Mouse (Mus musculus): ENCODE measurements around the gene Iqgap2. TPM values are rescaled to one million over a fixed set of nuclear protein-coding genes. Genes with fewer than 3 reads are reported as not detected.

The Iqgap2 gene
- polyA plus RNA-seq, 1 experiment from 2014 or later, result 3.9 TPM

- H3K4me2 ChIP-seq (ENCODE audit: low read length), result no peak overlapping the region
- no peaks in the 10 kb centered on the region for H3K27me3 ChIP-seq (ENCODE audit: control insufficient read depth, insufficient read depth, low read length)
- no peaks in the 10 kb centered on the region for H3K36me3 ChIP-seq (ENCODE audit: control insufficient read depth, insufficient read depth, low read length)
- H3K4me3 ChIP-seq (ENCODE audit: control insufficient read depth in 1 of 2, insufficient read depth in 1 of 2, low read depth in 1 of 2, low read length in 2 of 2), result no peak overlapping the region
- H3K27ac ChIP-seq (replicated peaks in 1 of 2; ENCODE audit: control insufficient read depth in 1 of 2, insufficient read depth in 1 of 2, low read depth in 2 of 2, low read length in 2 of 2), result no peak overlapping the region
- ATAC-seq (ENCODE audit: insufficient number of reproducible peaks, insufficient read depth, low FRiP score, low read depth), result no peak
- H3K9ac ChIP-seq (ENCODE audit: low read length), result no peak overlapping the region
- no peaks in the 10 kb centered on the region; a peak in 1 of 4 replicates for H3K4me1 ChIP-seq (ENCODE audit: control insufficient read depth in 2 of 2, insufficient read depth in 2 of 2, low read length in 2 of 2)
- no peaks in the 10 kb centered on the region for H3K9me3 ChIP-seq (ENCODE audit: control insufficient read depth, low read length)
- WGBS, result 83% methylated on average over 3 of the region's 3 CpGs
These were observed 7.3 kb downstream of the Iqgap2 start for GRCm38 (mm10) chr13:95884455-95884854.

GRCm38 (mm10) chr13:95882001-95882400 is 9.7 kb downstream of the Iqgap2 start:
- no peak overlapping the region for H3K4me2 ChIP-seq (ENCODE audit: low read length)
- H3K4me3 ChIP-seq (ENCODE audit: control insufficient read depth in 1 of 2, insufficient read depth in 1 of 2, low read depth in 1 of 2, low read length in 2 of 2), result no peak overlapping the region
- no peaks in the 10 kb centered on the region for H3K36me3 ChIP-seq (ENCODE audit: control insufficient read depth, insufficient read depth, low read length)
- H3K27me3 ChIP-seq (ENCODE audit: control insufficient read depth, insufficient read depth, low read length), result no peaks in the 10 kb centered on the region
- H3K27ac ChIP-seq (replicated peaks in 1 of 2; ENCODE audit: control insufficient read depth in 1 of 2, insufficient read depth in 1 of 2, low read depth in 2 of 2, low read length in 2 of 2), result no peak overlapping the region
- no peak for ATAC-seq (ENCODE audit: insufficient number of reproducible peaks, insufficient read depth, low FRiP score, low read depth)
- no peaks in the 10 kb centered on the region; a peak in 1 of 4 replicates for H3K4me1 ChIP-seq (ENCODE audit: control insufficient read depth in 2 of 2, insufficient read depth in 2 of 2, low read length in 2 of 2)
- no peaks in the 10 kb centered on the region for H3K9me3 ChIP-seq (ENCODE audit: control insufficient read depth, low read length)
- WGBS, result 83% methylated on average over 6 of the region's 6 CpGs
- no peak overlapping the region for H3K9ac ChIP-seq (ENCODE audit: low read length)

GRCm38 (mm10) chr13:95881427-95881826 is 10.3 kb downstream of the Iqgap2 start:
- no peak for ATAC-seq (ENCODE audit: insufficient number of reproducible peaks, insufficient read depth, low FRiP score, low read depth)
- no peak overlapping the region for H3K27ac ChIP-seq (replicated peaks in 1 of 2; ENCODE audit: control insufficient read depth in 1 of 2, insufficient read depth in 1 of 2, low read depth in 2 of 2, low read length in 2 of 2)
- no peak overlapping the region for H3K4me3 ChIP-seq (ENCODE audit: control insufficient read depth in 1 of 2, insufficient read depth in 1 of 2, low read depth in 1 of 2, low read length in 2 of 2)
- no peak overlapping the region for H3K4me2 ChIP-seq (ENCODE audit: low read length)
- H3K4me1 ChIP-seq (ENCODE audit: control insufficient read depth in 2 of 2, insufficient read depth in 2 of 2, low read length in 2 of 2), result no peaks in the 10 kb centered on the region; a peak in 1 of 4 replicates
- H3K9ac ChIP-seq (ENCODE audit: low read length), result no peak overlapping the region
- no peaks in the 10 kb centered on the region for H3K36me3 ChIP-seq (ENCODE audit: control insufficient read depth, insufficient read depth, low read length)
- WGBS, result 89% methylated on average over 9 of the region's 9 CpGs
- H3K9me3 ChIP-seq (ENCODE audit: control insufficient read depth, low read length), result no peaks in the 10 kb centered on the region
- H3K27me3 ChIP-seq (ENCODE audit: control insufficient read depth, insufficient read depth, low read length), result no peaks in the 10 kb centered on the region

- H3K27ac ChIP-seq (replicated peaks in 1 of 2; ENCODE audit: control insufficient read depth in 1 of 2, insufficient read depth in 1 of 2, low read depth in 2 of 2, low read length in 2 of 2), result no peak overlapping the region
- no peak overlapping the region for H3K4me2 ChIP-seq (ENCODE audit: low read length)
- H3K36me3 ChIP-seq (ENCODE audit: control insufficient read depth, insufficient read depth, low read length), result no peaks in the 10 kb centered on the region
- ATAC-seq (ENCODE audit: insufficient number of reproducible peaks, insufficient read depth, low FRiP score, low read depth), result no peak
- H3K4me3 ChIP-seq (ENCODE audit: control insufficient read depth in 1 of 2, insufficient read depth in 1 of 2, low read depth in 1 of 2, low read length in 2 of 2), result no peak overlapping the region
- H3K27me3 ChIP-seq (ENCODE audit: control insufficient read depth, insufficient read depth, low read length), result no peaks in the 10 kb centered on the region
- no peak overlapping the region for H3K9ac ChIP-seq (ENCODE audit: low read length)
- no peaks in the 10 kb centered on the region; a peak in 1 of 4 replicates for H3K4me1 ChIP-seq (ENCODE audit: control insufficient read depth in 2 of 2, insufficient read depth in 2 of 2, low read length in 2 of 2)
- WGBS, result 70% methylated on average over 6 of the region's 6 CpGs
- no peaks in the 10 kb centered on the region for H3K9me3 ChIP-seq (ENCODE audit: control insufficient read depth, low read length)
These were observed 11.1 kb downstream of the Iqgap2 start for GRCm38 (mm10) chr13:95880633-95881032.

DNA sequence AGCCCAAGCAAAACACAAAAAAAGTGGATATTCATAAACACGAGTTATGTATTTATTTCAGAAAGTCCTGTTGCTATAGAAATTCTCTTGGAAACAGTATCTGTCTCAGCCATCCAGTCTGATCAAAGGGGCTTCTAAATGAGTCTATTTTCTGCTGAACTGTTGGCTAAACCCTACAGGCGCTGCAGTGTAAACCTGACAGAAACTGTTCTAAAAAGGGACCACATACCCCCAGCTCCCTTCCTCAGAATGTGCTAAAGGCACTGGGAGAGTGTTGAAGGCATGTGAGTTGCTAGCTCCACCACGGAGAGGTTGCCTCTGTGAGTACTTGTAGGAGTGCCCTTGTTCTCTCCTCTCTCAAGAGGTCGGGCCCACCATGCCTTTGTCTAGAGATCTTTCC is 19.7 kb downstream of the Iqgap2 start:
- Histone ChIP-seq H3K27ac (replicated peaks in 1 of 2; ENCODE audit: control insufficient read depth in 1 of 2, insufficient read depth in 1 of 2, low read depth in 2 of 2, low read length in 2 of 2) (no peak overlapping the region), H3K9me3 (ENCODE audit: control insufficient read depth, low read length) (no peaks in the 10 kb centered on the region), H3K27me3 (ENCODE audit: control insufficient read depth, insufficient read depth, low read length) (no peaks in the 10 kb centered on the region), H3K4me3 (ENCODE audit: control insufficient read depth in 1 of 2, insufficient read depth in 1 of 2, low read depth in 1 of 2, low read length in 2 of 2) (no peak overlapping the region), H3K4me2 (ENCODE audit: low read length) (no peak overlapping the region), H3K36me3 (ENCODE audit: control insufficient read depth, insufficient read depth, low read length) (no peaks in the 10 kb centered on the region), H3K4me1 (ENCODE audit: control insufficient read depth in 2 of 2, insufficient read depth in 2 of 2, low read length in 2 of 2) (peaks cover 0 to 5% of the 10 kb centered on the region in 2 experiments; a peak in 1 of 4 replicates), H3K9ac (ENCODE audit: low read length) (no peak overlapping the region)
- WGBS, result 33% methylated on average over 4 of the region's 4 CpGs
- ATAC-seq (ENCODE audit: insufficient number of reproducible peaks, insufficient read depth, low FRiP score, low read depth), result no peak

- H3K4me2 ChIP-seq (ENCODE audit: low read length), result no peak overlapping the region
- H3K27ac ChIP-seq (replicated peaks in 1 of 2; ENCODE audit: control insufficient read depth in 1 of 2, insufficient read depth in 1 of 2, low read depth in 2 of 2, low read length in 2 of 2), result no peak overlapping the region
- H3K4me1 ChIP-seq (ENCODE audit: control insufficient read depth in 2 of 2, insufficient read depth in 2 of 2, low read length in 2 of 2), result peaks cover 0 to 5% of the 10 kb centered on the region in 2 experiments; a peak in 1 of 4 replicates
- ATAC-seq (ENCODE audit: insufficient number of reproducible peaks, insufficient read depth, low FRiP score, low read depth), result no peak
- no peak overlapping the region for H3K9ac ChIP-seq (ENCODE audit: low read length)
- no peaks in the 10 kb centered on the region for H3K27me3 ChIP-seq (ENCODE audit: control insufficient read depth, insufficient read depth, low read length)
- 85% methylated on average over 8 of the region's 8 CpGs for WGBS
- no peak overlapping the region for H3K4me3 ChIP-seq (ENCODE audit: control insufficient read depth in 1 of 2, insufficient read depth in 1 of 2, low read depth in 1 of 2, low read length in 2 of 2)
- H3K36me3 ChIP-seq (ENCODE audit: control insufficient read depth, insufficient read depth, low read length), result no peaks in the 10 kb centered on the region
- no peaks in the 10 kb centered on the region for H3K9me3 ChIP-seq (ENCODE audit: control insufficient read depth, low read length)
These were observed 21.1 kb downstream of the Iqgap2 start for GRCm38 (mm10) chr13:95870626-95871025.

- Histone ChIP-seq H3K4me1 (ENCODE audit: control insufficient read depth in 2 of 2, insufficient read depth in 2 of 2, low read length in 2 of 2) (peaks cover 0 to 5% of the 10 kb centered on the region in 2 experiments; a peak in 1 of 4 replicates), H3K9me3 (ENCODE audit: control insufficient read depth, low read length) (no peaks in the 10 kb centered on the region), H3K36me3 (ENCODE audit: control insufficient read depth, insufficient read depth, low read length) (no peaks in the 10 kb centered on the region), H3K9ac (ENCODE audit: low read length) (no peak overlapping the region), H3K4me3 (ENCODE audit: control insufficient read depth in 1 of 2, insufficient read depth in 1 of 2, low read depth in 1 of 2, low read length in 2 of 2) (no peak overlapping the region), H3K27me3 (ENCODE audit: control insufficient read depth, insufficient read depth, low read length) (no peaks in the 10 kb centered on the region), H3K27ac (replicated peaks in 1 of 2; ENCODE audit: control insufficient read depth in 1 of 2, insufficient read depth in 1 of 2, low read depth in 2 of 2, low read length in 2 of 2) (no peak overlapping the region), H3K4me2 (ENCODE audit: low read length) (no peak overlapping the region)
- no peak for ATAC-seq (ENCODE audit: insufficient number of reproducible peaks, insufficient read depth, low FRiP score, low read depth)
- WGBS, result 80% methylated on average over 8 of the region's 8 CpGs
These were observed 22.7 kb downstream of the Iqgap2 start for GRCm38 (mm10) chr13:95868896-95869540.

GRCm38 (mm10) chr13:95862201-95862600 is 29.5 kb downstream of the Iqgap2 start:
- H3K4me1 ChIP-seq (ENCODE audit: control insufficient read depth in 2 of 2, insufficient read depth in 2 of 2, low read length in 2 of 2), result no peaks in the 10 kb centered on the region
- 85% methylated on average over 8 of the region's 8 CpGs for WGBS

More at GRCm38 (mm10) chr13:95862201-95862600, 29.5 kb downstream of the Iqgap2 start:
- ATAC-seq (ENCODE audit: insufficient number of reproducible peaks, insufficient read depth, low FRiP score, low read depth), result no peak
- H3K9ac ChIP-seq (ENCODE audit: low read length), result no peak overlapping the region
- H3K9me3 ChIP-seq (ENCODE audit: control insufficient read depth, low read length), result no peaks in the 10 kb centered on the region
- no peaks in the 10 kb centered on the region for H3K27me3 ChIP-seq (ENCODE audit: control insufficient read depth, insufficient read depth, low read length)
- no peaks in the 10 kb centered on the region for H3K36me3 ChIP-seq (ENCODE audit: control insufficient read depth, insufficient read depth, low read length)
- H3K27ac ChIP-seq (replicated peaks in 1 of 2; ENCODE audit: control insufficient read depth in 1 of 2, insufficient read depth in 1 of 2, low read depth in 2 of 2, low read length in 2 of 2), result no peak overlapping the region
- no peak overlapping the region for H3K4me2 ChIP-seq (ENCODE audit: low read length)
- no peak overlapping the region for H3K4me3 ChIP-seq (ENCODE audit: control insufficient read depth in 1 of 2, insufficient read depth in 1 of 2, low read depth in 1 of 2, low read length in 2 of 2)
